Mouse (Mus musculus) olfactory bulb, adult 2 months (tissue): Measurements from ENCODE around the gene Shtn1.

ENCODE experiments used
- CTCF ChIP-seq: fragments of 200-500 bp; IDR thresholded peaks from 2 replicates; pipeline ENCODE4 v1.5.1; 2012; ENCODE audit warnings: low read depth, mild to moderate bottlenecking, low read length, moderate library complexity; ENCODE audit not compliant: insufficient read depth
- POLR2A ChIP-seq: fragments of 200-500 bp; IDR thresholded peaks from 2 replicates; pipeline ENCODE4 v1.6.1; 2012; ENCODE audit warnings: mild to moderate bottlenecking, low read depth, low read length, moderate library complexity; ENCODE audit not compliant: insufficient read depth

- TF ChIP-seq CTCF (no peak), POLR2A (no peak)
Measured at GRCm38 (mm10) chr19:59028130-59028529, 47.8 kb downstream of the Shtn1 start.
